Mouse (Mus musculus): ENCODE measurements around the gene Catsperd.

Gene Catsperd

GRCm38 (mm10) chr17:56664333-56664732, 36.4 kb downstream of the Catsperd start:
- in situ Hi-C loops (cut with MboI, MseI), result no loop called here

GRCm38 (mm10) chr17:56666384-56666783, 38.4 kb downstream of the Catsperd start:
- in situ Hi-C loops (cut with MboI, MseI), result loop anchor here (5.0 kb wide), 2 partner anchors 49 to 104 kb away; no protein-coding TSS in a partner anchor

GRCm38 (mm10) chr17:56667591-56667990, 39.6 kb downstream of the Catsperd start:
- in situ Hi-C loops (cut with MboI, MseI), result loop anchor here (5.0 kb wide), 2 partner anchors 50 to 105 kb away; no protein-coding TSS in a partner anchor

GRCm38 (mm10) chr17:56668384-56669144, 40.6 kb downstream of the Catsperd start:
- in situ Hi-C loops (cut with MboI, MseI), result loop anchor here (5.0 kb wide), 2 partner anchors 51 to 106 kb away; no protein-coding TSS in a partner anchor

- in situ Hi-C loops (cut with MboI, MseI), result loop anchor here (5.0 kb wide), 2 partner anchors 52 to 107 kb away; no protein-coding TSS in a partner anchor
Measured at GRCm38 (mm10) chr17:56669766-56670165, 41.8 kb downstream of the Catsperd start.

GRCm38 (mm10) chr17:56672941-56673646, 45.2 kb downstream of the Catsperd start, which contains the start of gene Ranbp3:
TSS of gene Ranbp3 (plus strand) at chr17:56673294.
- in situ Hi-C loops (cut with MboI, MseI), result no loop called here

GRCm38 (mm10) chr17:56673647-56674416, 45.9 kb downstream of the Catsperd start:
- in situ Hi-C loops (cut with MboI, MseI), result no loop called here

GRCm38 (mm10) chr17:56681791-56682190, 53.8 kb downstream of the Catsperd start:
- in situ Hi-C loops (cut with MboI, MseI), result no loop called here

- in situ Hi-C loops (cut with MboI, MseI), result no loop called here
Measured at GRCm38 (mm10) chr17:56682880-56683279, 54.9 kb downstream of the Catsperd start.

GRCm38 (mm10) chr17:56683546-56684140, 55.7 kb downstream of the Catsperd start:
- in situ Hi-C loops (cut with MboI, MseI), result no loop called here

- in situ Hi-C loops (cut with MboI, MseI), result no loop called here
Measured at GRCm38 (mm10) chr17:56684649-56685048, 56.7 kb downstream of the Catsperd start.

- in situ Hi-C loops (cut with MboI, MseI), result no loop called here
Measured at GRCm38 (mm10) chr17:56686801-56687200, 58.9 kb downstream of the Catsperd start.

GRCm38 (mm10) chr17:56688045-56688444, 60.1 kb downstream of the Catsperd start:
- in situ Hi-C loops (cut with MboI, MseI), result no loop called here

- in situ Hi-C loops (cut with MboI, MseI), result no loop called here
Measured at GRCm38 (mm10) chr17:56688689-56689088, 60.7 kb downstream of the Catsperd start.

GRCm38 (mm10) chr17:56693395-56693794, 65.5 kb downstream of the Catsperd start:
- in situ Hi-C loops (cut with MboI, MseI), result no loop called here

GRCm38 (mm10) chr17:56693851-56694310, 65.9 kb downstream of the Catsperd start:
- in situ Hi-C loops (cut with MboI, MseI), result no loop called here

GRCm38 (mm10) chr17:56700451-56700850, 72.5 kb downstream of the Catsperd start:
- in situ Hi-C loops (cut with MboI, MseI), result no loop called here

- in situ Hi-C loops (cut with MboI, MseI), result no loop called here
Measured at GRCm38 (mm10) chr17:56703038-56703437, 75.1 kb downstream of the Catsperd start.

- in situ Hi-C loops (cut with MboI, MseI), result no loop called here
Measured at GRCm38 (mm10) chr17:56706515-56706914, 78.6 kb downstream of the Catsperd start.

GRCm38 (mm10) chr17:56708692-56709091, 80.7 kb downstream of the Catsperd start:
- in situ Hi-C loops (cut with MboI, MseI), result no loop called here

GRCm38 (mm10) chr17:56709708-56710107, 81.8 kb downstream of the Catsperd start:
- in situ Hi-C loops (cut with MboI, MseI), result no loop called here
